Mouse (Mus musculus) lung, postnatal 0 days (tissue): ENCODE data around the gene Olfr203. TPM values are rescaled to one million over a fixed set of nuclear protein-coding genes. Genes with fewer than 3 reads are reported as not detected.
"Not testable (repeated sequence)": the region's sequence is repeated elsewhere in the genome, so short reads cannot be mapped to it uniquely, and the experiment has no call there.

ENCODE experiments used
- ATAC-seq: fragments of 200-750 bp; cut with Nextera tagmentation; 2 replicates; pipeline ENCODE4 v1.8.0; 2017; ENCODE audit warnings: moderate library complexity
- DNase-seq: peaks from one replicate; pipeline ENCODE4 v3.0.0-alpha.2; 2016; ENCODE audit warnings: low spot score
- H3K27ac ChIP-seq: fragments of 300-500 bp; sonication (generic); 2 replicates; pipeline ENCODE4 v1.5.1; 2014; ENCODE audit warnings: antibody characterized with exemption, mild to moderate bottlenecking, low read length, mixed read lengths
- H3K27me3 ChIP-seq: fragments of 300-500 bp; sonication (generic); replicated peaks from 2 replicates; pipeline ENCODE4 v1.6.1; 2014; ENCODE audit warnings: low read length, mixed read lengths; ENCODE audit not compliant: insufficient read depth
- H3K36me3 ChIP-seq: fragments of 300-500 bp; sonication (generic); 2 replicates; pipeline ENCODE4 v1.6.1; 2014; ENCODE audit warnings: low read length, mixed read lengths; ENCODE audit not compliant: insufficient read depth
- H3K4me1 ChIP-seq: fragments of 300-500 bp; sonication (generic); 2 replicates; pipeline ENCODE4 v1.6.1; 2014; ENCODE audit warnings: antibody characterized with exemption, low read depth, low read length, mixed read lengths; ENCODE audit not compliant: insufficient read depth
- H3K4me2 ChIP-seq: fragments of 300-500 bp; sonication (generic); replicated peaks from 2 replicates; pipeline ENCODE4 v1.6.1; 2014; ENCODE audit warnings: low read depth, mild to moderate bottlenecking, low read length, moderate library complexity, mixed read lengths
- H3K4me3 ChIP-seq: fragments of 300-500 bp; sonication (generic); 2 replicates; pipeline ENCODE4 v1.5.1; 2014; ENCODE audit warnings: low read depth, low read length
- H3K9ac ChIP-seq: fragments of 300-500 bp; sonication (generic); replicated peaks from 2 replicates; pipeline ENCODE4 v1.6.1; 2014; ENCODE audit warnings: low read depth, mild to moderate bottlenecking
- H3K9me3 ChIP-seq: fragments of 300-500 bp; sonication (generic); 2 replicates; pipeline ENCODE4 v1.6.1; 2016; ENCODE audit warnings: low read length, mixed read lengths
- CTCF ChIP-seq: IDR thresholded peaks from 2 replicates; pipeline ENCODE4 v1.5.1; 2016; ENCODE audit warnings: antibody characterized with exemption, mild to moderate bottlenecking
- EP300 ChIP-seq: IDR thresholded peaks from 2 replicates; pipeline ENCODE4 v1.6.1; 2016; ENCODE audit warnings: antibody characterized with exemption, mild to moderate bottlenecking, control low read depth
- WGBS: fragments of 180-500 bp; shearing (Covaris S2); extraction: QIAGEN DNeasy Blood & Tissue Kit; methylation state at CpG from one replicate; pipeline ENCODE4 v1.1.7; 2014; 5-methylcytosine and 5-hydroxymethylcytosine counted together
- polyA plus RNA-seq: library from polyadenylated mRNA; unstranded; fragments of >200 nt; fragmentation: Nextera tagmentation; extraction: Ambion mirVana; gene quantifications from 2 replicates; pipeline ENCODE4 v1.2.1, GENCODE M21; 2015

Olfr203 gene
- polyA plus RNA-seq: not detected in 2 replicates

- Histone ChIP-seq H3K4me3 (no peak within 1 kb of the TSS), H3K9ac (no peak within 1 kb of the TSS), H3K9me3 (no peaks in the 10 kb centered on the region), H3K36me3 (no peaks in the 10 kb centered on the region), H3K27me3 (no peaks in the 10 kb centered on the region), H3K4me1 (no peaks in the 10 kb centered on the region), H3K27ac (no peak within 1 kb of the TSS), H3K4me2 (no peak within 1 kb of the TSS)
- ATAC-seq: no peak
- 72% methylated on average over 2 of the region's 2 CpGs for WGBS
- TF ChIP-seq EP300 (no peak), CTCF (no peak)
- DNase-seq: no peak
Observed at GRCm38 (mm10) chr16:59298581-59298980, at the start of gene Olfr203. Olfr203 (plus strand) TSS chr16:59298881.

- H3K27ac ChIP-seq: no peak overlapping the region
- no peak overlapping the region for H3K4me2 ChIP-seq
- H3K36me3 ChIP-seq: no peaks in the 10 kb centered on the region
- WGBS: 83% methylated on average over 17 of the region's 17 CpGs
- no peaks in the 10 kb centered on the region for H3K9me3 ChIP-seq
- ATAC-seq (no peak), DNase-seq (no peak)
- H3K4me3 ChIP-seq: no peak overlapping the region
- H3K9ac ChIP-seq: no peak overlapping the region
- H3K4me1 ChIP-seq: no peaks in the 10 kb centered on the region
- H3K27me3 ChIP-seq: no peaks in the 10 kb centered on the region
- no peak for TF ChIP-seq CTCF
- TF ChIP-seq EP300: no peak
Observed at GRCm38 (mm10) chr16:59249684-59250083, 49.0 kb upstream of the Olfr203 start.

GRCm38 (mm10) chr16:59269097-59269496 is 29.6 kb upstream of the Olfr203 start:
- not testable (repeated sequence) for ATAC-seq, H3K36me3 ChIP-seq, H3K4me1 ChIP-seq, H3K4me3 ChIP-seq, H3K9me3 ChIP-seq, DNase-seq, H3K9ac ChIP-seq, H3K27ac ChIP-seq, H3K27me3 ChIP-seq, H3K4me2 ChIP-seq
- WGBS: 66% methylated on average over 4 of the region's 4 CpGs

- H3K9ac ChIP-seq: not testable (repeated sequence)
Observed at GRCm38 (mm10) chr16:59272532-59272931, 26.1 kb upstream of the Olfr203 start, which contains the start of gene Olfr201. Olfr201 (minus strand) TSS chr16:59272632.

GRCm38 (mm10) chr16:59280542-59280941 is 18.1 kb upstream of the Olfr203 start:
- Histone ChIP-seq H3K4me2 (no peak overlapping the region), H3K4me3 (no peak overlapping the region), H3K4me1 (no peaks in the 10 kb centered on the region), H3K9ac (no peak overlapping the region), H3K9me3 (no peaks in the 10 kb centered on the region), H3K36me3 (no peaks in the 10 kb centered on the region), H3K27ac (no peak overlapping the region), H3K27me3 (no peaks in the 10 kb centered on the region)
- ATAC-seq: no peak
- DNase-seq: no peak
- WGBS: 58% methylated on average over 3 of the region's 3 CpGs
- TF ChIP-seq EP300: no peak
- no peak for TF ChIP-seq CTCF

More at GRCm38 (mm10) chr16:59272532-59272931, 26.1 kb upstream of the Olfr203 start, which contains the start of gene Olfr201:
- WGBS: 83% methylated on average over 4 of the region's 4 CpGs
- not testable (repeated sequence) for H3K4me2 ChIP-seq, H3K27me3 ChIP-seq, H3K36me3 ChIP-seq, DNase-seq, H3K4me1 ChIP-seq, H3K4me3 ChIP-seq, H3K9me3 ChIP-seq, H3K27ac ChIP-seq, ATAC-seq

GRCm38 (mm10) chr16:59283476-59283875 is 15.2 kb upstream of the Olfr203 start:
- H3K27ac ChIP-seq: no peak overlapping the region
- WGBS: 36% methylated on average over 1 of the region's 1 CpGs
- DNase-seq: no peak
- H3K9me3 ChIP-seq: no peaks in the 10 kb centered on the region
- no peak overlapping the region for H3K9ac ChIP-seq
- no peaks in the 10 kb centered on the region for H3K27me3 ChIP-seq
- H3K36me3 ChIP-seq: no peaks in the 10 kb centered on the region
- no peak for ATAC-seq
- no peak overlapping the region for H3K4me2 ChIP-seq
- H3K4me3 ChIP-seq: no peak overlapping the region
- TF ChIP-seq EP300: no peak
- no peak for TF ChIP-seq CTCF
- no peaks in the 10 kb centered on the region for H3K4me1 ChIP-seq

GRCm38 (mm10) chr16:59286693-59287092 is 12.0 kb upstream of the Olfr203 start, which contains the start of gene Olfr202:
Olfr202 (minus strand) TSS chr16:59286793.
- no peak within 1 kb of the TSS for H3K4me2 ChIP-seq
- H3K4me1 ChIP-seq: no peaks in the 10 kb centered on the region
- H3K36me3 ChIP-seq: no peaks in the 10 kb centered on the region
- TF ChIP-seq EP300: no peak
- ATAC-seq (no peak), DNase-seq (no peak)
- H3K27me3 ChIP-seq: no peaks in the 10 kb centered on the region
- H3K9me3 ChIP-seq: no peaks in the 10 kb centered on the region
- no peak within 1 kb of the TSS for H3K27ac ChIP-seq
- no peak within 1 kb of the TSS for H3K4me3 ChIP-seq
- WGBS: 66% methylated on average over 1 of the region's 1 CpGs
- H3K9ac ChIP-seq: no peak within 1 kb of the TSS

- not testable (repeated sequence) for DNase-seq, H3K4me1 ChIP-seq, H3K27ac ChIP-seq, H3K4me2 ChIP-seq, H3K9ac ChIP-seq, H3K36me3 ChIP-seq, H3K9me3 ChIP-seq, ATAC-seq, H3K4me3 ChIP-seq, H3K27me3 ChIP-seq
- 70% methylated on average over 9 of the region's 9 CpGs for WGBS
Observed at GRCm38 (mm10) chr16:59287576-59287975, 11.1 kb upstream of the Olfr203 start.
